Mouse (Mus musculus) testis, adult 2 months (tissue): ENCODE results near the gene Robo3.

Source experiments
- CTCF ChIP-seq: fragments of 200-500 bp; IDR thresholded peaks from 2 replicates; pipeline ENCODE4 v1.5.1; 2012; ENCODE audit warnings: low read depth, mild to moderate bottlenecking, inconsistent platforms, low read length, moderate library complexity; ENCODE audit not compliant: control insufficient read depth, insufficient read depth, insufficient replicate concordance
- POLR2A ChIP-seq: fragments of 200-500 bp; IDR thresholded peaks from 2 replicates; pipeline ENCODE4 v1.6.1; 2012; ENCODE audit warnings: low read depth, mild to moderate bottlenecking, inconsistent platforms, low read length, moderate library complexity; ENCODE audit not compliant: control insufficient read depth

DNA sequence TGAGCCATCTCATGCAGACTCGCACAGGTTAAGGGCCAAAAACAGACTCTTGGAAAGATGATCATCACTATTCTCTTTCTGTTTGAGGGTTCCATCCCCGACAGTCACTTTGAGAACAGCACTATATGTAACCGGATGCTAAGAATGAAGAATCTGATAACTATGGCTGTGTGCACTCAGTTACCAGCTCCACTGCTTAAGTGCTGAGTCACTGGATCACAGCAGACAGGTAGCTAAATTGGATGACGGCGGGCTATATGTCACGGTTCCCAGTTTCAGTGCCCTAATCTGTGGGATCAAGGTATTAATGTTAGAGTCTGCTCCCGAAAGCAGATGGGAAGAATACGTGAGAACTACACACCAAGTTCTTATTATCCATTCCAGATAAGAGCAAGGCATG is 22.8 kb upstream of the Robo3 start:
- TF ChIP-seq CTCF (no peak), POLR2A (no peak)
